Mouse (Mus musculus) gastrocnemius, postnatal 4 days (tissue): ENCODE measurements around the gene Atxn2. TPM values are rescaled to one million over a fixed set of nuclear protein-coding genes. Genes with fewer than 3 reads are reported as not detected.
A peak's percentile ranks its signal among the peaks of the same experiment; 100 is the strongest.
"Not testable (repeated sequence)": the region's sequence is repeated elsewhere in the genome, so short reads cannot be mapped to it uniquely, and the experiment has no call there.

ENCODE experiments used
- DNase-seq, 2 experiments: peaks; one replicate each; pipeline ENCODE4 v3.0.0; 2021 to 2022; ENCODE audit warnings: low spot score in 2 of 2, mixed read lengths in 2 of 2
- total RNA-seq, 2 experiments: library from RNA; stranded (reverse); gene quantifications; 2 replicates each; pipeline ENCODE4 v1.2.3; 2021

The Atxn2 gene
- total RNA-seq, 2 experiments from 2014 or later = 143 to 152 TPM

GRCm38 (mm10) chr5:121710402-121710801 lies 735 bp upstream of the Atxn2 start:
- DNase-seq = no peak

- no peak for DNase-seq
These were observed 325 bp upstream of the Atxn2 start for GRCm38 (mm10) chr5:121710851-121711173.

GRCm38 (mm10) chr5:121711928-121712231 lies 743 bp downstream of the Atxn2 start:
- DNase-seq = no peak

DNA sequence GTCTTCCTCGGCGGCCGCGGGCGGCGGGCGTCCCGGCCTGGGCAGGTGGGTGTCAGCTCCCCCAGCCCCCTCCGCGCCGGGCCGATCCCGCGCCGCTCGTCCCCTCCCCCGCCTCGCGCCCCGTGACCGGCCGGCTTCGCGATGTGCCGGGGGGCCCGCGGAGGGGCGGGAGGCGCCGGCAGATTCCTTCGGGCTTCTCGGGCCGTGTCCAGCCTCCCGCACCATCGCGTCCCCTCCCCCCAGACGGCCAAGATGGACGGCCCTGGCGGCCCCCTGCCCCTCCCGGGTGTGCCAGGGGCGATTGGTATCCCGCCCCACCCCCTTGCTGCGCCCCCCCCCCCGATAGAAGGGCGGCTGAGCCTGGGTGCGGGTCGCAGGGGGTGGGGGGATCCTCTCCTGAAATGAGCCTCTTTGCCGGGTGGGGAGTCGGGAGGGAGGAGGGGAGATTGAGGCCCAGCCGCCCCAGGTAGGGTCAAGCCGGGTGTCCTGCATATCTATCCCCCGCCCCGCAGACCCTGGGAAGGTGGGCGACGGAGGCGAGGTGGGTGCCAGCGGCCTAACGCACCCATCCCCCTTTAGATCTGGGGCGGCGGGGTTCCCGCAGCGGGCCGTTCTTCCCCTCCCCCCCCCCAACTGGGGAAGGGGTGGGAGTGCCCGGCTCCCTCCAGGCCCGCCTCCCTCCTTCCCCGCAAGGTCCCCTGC lies 1.2 kb downstream of the Atxn2 start:
- DNase-seq = peak; percentile 57 to 60

DNA sequence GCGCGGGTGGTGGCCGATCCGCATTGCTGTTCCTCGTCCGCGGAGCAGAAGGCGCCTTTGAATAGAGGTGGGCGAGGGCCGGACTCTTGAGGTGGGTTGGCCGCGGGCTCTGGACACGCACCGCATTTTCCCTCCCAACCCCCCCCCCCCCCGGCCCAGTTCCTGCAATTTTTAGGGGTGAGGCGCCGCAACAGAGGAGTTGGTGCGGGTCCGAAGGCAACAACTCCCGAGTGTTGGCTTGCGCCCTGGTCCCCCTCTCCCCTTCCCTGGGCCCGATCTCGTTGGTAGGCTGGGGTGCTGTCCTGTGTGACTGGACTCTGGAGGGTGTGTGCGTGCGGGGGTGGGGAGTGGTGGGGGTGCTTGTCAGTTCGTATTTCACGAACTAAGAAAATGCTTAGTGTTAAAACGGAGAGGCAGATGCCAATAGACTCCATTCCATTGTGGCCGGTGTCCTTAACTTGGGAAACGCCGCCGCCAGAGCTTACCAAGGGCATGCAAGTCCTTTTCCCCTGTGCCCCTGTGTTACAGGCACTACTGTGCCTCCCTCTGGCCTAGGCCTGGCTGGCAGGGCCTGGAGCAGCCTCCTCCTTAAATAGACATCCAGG lies 1.9 kb downstream of the Atxn2 start:
- peak in 1 of 2 experiments; percentile 60 for DNase-seq

DNA sequence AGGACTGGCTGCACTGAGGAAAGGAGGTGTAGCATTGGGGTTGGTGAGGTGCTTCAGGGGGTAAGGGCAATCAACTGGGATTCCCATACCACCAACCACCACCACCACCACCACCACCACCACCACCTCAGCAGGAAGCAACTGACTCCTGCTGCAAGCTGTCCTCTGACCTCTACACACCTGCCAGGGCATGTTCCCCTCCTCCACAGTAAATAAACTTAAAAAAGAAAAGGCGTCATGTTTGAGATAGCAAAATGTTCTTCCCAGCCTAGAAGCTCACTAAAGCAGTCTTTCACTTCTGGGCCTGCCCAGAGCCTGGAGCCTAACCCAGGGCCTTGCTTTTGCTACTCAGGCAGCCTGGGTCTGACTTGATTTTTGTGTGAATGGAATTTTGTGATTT lies 3.2 kb downstream of the Atxn2 start:
- no peak for DNase-seq

GRCm38 (mm10) chr5:121714928-121715327 lies 3.8 kb downstream of the Atxn2 start:
- DNase-seq = no peak

GRCm38 (mm10) chr5:121718462-121718861 lies 7.3 kb downstream of the Atxn2 start:
- DNase-seq = no peak

DNA sequence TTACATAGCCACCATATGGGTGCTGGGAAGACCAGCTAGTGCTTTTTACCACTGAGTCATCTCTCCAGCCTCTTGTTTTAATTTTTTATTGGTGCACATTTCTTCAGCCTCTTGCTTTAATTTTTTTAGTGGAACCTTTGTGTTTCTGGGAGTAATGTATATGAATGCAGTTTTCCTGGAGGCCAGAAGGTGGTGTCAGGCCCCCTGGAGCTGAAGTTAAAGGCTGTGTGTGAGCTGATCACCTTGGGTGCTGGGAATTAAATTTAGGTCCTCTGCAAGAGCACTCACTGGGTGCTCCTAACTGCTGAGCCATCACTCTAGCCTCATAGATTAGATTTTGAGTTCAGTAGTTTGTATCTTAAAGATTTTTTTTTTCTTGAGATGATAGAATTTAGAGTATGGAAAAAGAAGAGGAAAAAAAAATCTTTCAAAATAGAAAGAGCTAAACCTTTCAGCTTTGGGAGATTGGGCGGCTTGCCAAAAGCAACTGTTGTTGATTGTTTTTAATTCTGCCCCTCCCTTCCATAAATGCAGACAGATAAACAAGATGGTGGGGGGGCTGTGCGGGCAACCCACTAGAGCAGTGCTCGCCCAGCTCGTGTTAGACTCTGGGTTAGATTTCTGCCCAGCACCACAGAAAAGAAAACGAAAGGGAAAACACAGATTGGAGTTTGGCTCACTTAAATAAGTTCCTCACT lies 9.9 kb downstream of the Atxn2 start:
- no peak for DNase-seq

GRCm38 (mm10) chr5:121721841-121722240 lies 10.7 kb downstream of the Atxn2 start:
- DNase-seq = no peak

DNA sequence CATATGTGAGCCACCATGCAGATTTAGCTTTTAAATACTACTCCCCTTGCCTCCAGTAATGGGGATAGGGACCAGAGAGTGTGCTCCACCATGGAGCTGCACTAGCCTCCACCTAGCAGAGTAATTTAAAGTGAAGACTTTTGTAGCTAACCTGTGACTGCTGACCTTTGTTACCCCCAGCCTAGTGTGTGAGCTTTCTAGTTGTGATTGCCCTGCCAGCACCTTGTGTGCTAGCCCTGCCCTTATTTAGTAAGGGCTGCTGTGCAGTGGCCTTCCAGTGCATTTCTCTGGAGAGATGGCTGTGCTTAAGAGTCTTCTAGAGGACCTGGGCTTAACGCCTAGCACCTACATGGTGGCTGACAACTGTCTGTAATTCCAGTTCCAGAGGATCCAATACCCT lies 13.5 kb downstream of the Atxn2 start:
- DNase-seq = no peak

GRCm38 (mm10) chr5:121730057-121730456 lies 18.9 kb downstream of the Atxn2 start:
- DNase-seq = no peak

GRCm38 (mm10) chr5:121736641-121737040 lies 25.5 kb downstream of the Atxn2 start:
- no peak for DNase-seq

DNA sequence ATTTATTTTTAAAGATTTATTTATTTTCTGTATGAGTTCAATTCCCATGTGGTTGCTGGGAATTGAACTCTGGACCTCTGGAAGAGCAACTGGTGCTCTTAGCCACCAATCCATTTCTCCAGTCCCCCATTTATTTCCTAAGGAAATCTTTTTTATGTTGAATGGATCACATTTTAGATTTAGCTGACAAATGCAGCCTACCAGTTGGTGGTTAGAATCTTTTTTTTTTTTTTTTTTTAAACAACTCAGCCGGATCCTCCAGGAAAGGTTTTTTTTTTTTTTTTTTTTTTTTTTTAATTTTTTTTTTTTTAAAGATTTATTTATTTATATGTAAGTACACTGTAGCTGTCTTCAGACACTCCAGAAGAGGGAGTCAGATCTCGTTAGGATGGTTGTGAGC lies 27.0 kb downstream of the Atxn2 start:
- DNase-seq = not testable (repeated sequence)

DNA sequence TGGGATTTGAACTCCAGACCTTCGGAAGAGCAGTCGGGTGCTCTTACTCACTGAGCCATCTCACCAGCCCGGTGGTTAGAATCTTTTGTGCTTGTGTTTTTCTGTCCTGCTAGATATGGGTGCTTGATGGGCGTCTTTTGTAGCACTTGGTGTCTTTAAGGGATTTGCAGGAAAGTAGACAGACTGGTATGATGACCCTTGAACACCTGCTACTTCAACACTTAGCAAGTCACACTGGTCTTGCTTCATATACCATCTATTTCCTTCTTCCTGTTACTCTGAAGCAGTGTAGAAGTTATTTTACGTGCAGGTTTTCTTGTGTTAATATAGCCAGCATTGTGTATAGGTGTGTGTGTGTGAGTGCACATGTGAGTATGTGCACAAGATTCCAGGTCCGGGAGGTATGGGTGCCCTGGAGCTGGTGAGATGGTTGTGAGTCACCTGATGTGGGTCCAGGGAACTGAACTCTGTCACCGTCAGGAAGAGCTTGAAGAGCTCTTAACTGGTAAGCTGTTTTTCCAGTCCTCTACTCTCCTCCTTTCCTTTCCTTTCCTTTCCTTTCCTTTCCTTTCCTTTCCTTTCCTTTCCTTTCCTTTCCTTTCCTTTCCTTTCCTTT lies 27.5 kb downstream of the Atxn2 start:
- no peak for DNase-seq

DNA sequence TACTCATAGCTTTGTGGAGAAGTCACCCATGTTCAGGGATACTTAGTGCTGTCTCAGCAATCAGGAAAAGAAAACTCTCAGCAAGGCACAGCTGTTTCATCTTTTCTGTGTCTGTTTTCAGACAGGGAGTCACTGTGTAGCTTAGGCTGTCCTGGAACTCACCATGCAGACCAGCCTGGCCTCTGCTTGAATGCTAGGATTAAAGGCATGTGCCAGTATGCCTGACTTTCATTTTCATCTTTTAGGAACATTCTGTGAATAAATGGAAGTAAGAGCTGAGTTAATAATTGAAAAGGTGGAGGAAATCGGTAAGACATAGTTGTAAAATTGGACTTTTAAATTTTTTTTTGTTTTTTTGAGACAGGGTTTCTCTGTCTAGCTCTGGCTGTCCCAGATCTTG lies 29.4 kb downstream of the Atxn2 start:
- DNase-seq = no peak

DNA sequence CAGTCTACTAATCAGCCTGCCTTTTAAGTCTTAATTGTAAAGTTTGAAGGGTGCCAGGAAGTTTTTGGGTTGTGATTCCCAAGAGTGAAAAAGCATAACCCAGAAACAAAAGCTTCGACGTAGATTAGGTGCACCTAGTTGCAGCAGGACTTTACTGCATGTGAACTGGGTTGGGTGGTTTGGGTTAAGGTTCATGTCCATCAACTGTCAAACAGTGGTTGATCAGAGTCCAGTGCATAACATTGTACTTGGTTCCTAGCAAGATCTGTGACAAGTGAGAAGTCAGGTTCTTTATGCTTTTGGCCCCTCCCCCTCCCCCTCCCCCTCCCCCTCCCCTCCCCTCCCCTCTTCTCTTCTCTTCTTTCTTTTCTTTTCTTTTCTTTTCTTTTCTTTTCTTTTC lies 31.8 kb downstream of the Atxn2 start:
- DNase-seq = no peak

GRCm38 (mm10) chr5:121747884-121748594 lies 36.9 kb downstream of the Atxn2 start:
- not testable (repeated sequence) for DNase-seq

DNA sequence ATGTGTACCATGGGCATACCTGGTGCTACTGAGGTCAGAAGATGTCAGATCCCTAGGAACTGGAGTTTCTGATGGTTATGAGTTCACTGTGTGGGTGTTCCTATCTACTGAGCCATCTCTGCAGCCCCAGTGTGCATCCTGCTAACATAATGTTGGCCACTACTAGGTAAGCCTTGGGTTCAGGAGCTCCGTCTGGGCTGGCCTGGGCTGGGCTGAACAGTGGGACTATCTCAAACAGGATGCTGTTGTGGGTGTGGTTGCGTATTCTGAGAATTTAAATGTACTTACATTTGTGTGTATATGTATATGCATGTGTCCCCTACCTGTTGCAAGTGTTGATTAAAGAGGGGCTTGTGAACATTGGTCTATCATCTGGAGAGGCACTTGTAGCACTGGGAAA lies 38.5 kb downstream of the Atxn2 start:
- no peak for DNase-seq

DNA sequence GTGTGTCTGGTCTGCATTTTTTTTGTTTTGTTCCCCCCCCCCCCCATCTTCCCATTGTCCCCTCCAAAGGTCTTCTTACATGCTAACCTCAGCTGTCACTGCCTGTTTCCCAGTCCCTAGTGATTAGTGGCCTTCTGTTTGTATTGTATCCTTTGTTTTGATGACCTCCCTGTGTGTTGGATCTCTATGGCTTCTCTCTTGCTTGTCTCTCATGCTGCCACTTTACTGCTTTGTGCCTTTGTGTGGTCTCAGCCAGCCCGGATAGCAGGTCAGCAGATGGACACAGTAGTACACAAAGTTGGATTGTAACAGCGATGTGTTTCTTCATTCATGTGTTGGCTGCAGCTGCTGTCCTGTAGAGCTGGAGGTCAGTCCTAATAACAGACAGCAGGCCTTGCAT lies 46.8 kb downstream of the Atxn2 start:
- DNase-seq = no peak

GRCm38 (mm10) chr5:121758341-121758740 lies 47.2 kb downstream of the Atxn2 start:
- no peak for DNase-seq

GRCm38 (mm10) chr5:121759921-121760320 lies 48.8 kb downstream of the Atxn2 start:
- no peak for DNase-seq
